Mouse (Mus musculus) layer of hippocampus, adult 9-10 months (tissue): ENCODE data around the gene H2-K1.

Experiments used
- DNase-seq: peaks from one replicate; pipeline ENCODE4 v3.0.0; 2022; ENCODE audit warnings: low spot score

The H2-K1 gene

GRCm38 (mm10) chr17:33982136-33982535 lies 18.0 kb downstream of the H2-K1 start:
- peak; percentile 29 for DNase-seq

- DNase-seq, result peak; percentile 92
Measured at GRCm38 (mm10) chr17:33981192-33981909, 18.8 kb downstream of the H2-K1 start.

- DNase-seq, result no peak
Measured at GRCm38 (mm10) chr17:33980181-33981035, 19.7 kb downstream of the H2-K1 start.

- DNase-seq, result no peak
Measured at GRCm38 (mm10) chr17:33979512-33980050, 20.6 kb downstream of the H2-K1 start.

- DNase-seq, result no peak
Measured at GRCm38 (mm10) chr17:33978631-33979031, 21.5 kb downstream of the H2-K1 start.

- no peak for DNase-seq
Measured at GRCm38 (mm10) chr17:33977861-33978557, 22.1 kb downstream of the H2-K1 start.

GRCm38 (mm10) chr17:33973572-33973971 lies 26.6 kb downstream of the H2-K1 start:
- DNase-seq, result no peak

GRCm38 (mm10) chr17:33972691-33973090 lies 27.5 kb downstream of the H2-K1 start:
- DNase-seq, result no peak

GRCm38 (mm10) chr17:33969394-33969793 lies 30.8 kb downstream of the H2-K1 start:
- DNase-seq, result no peak

- DNase-seq, result no peak
Measured at GRCm38 (mm10) chr17:33968927-33969326, 31.2 kb downstream of the H2-K1 start.

GRCm38 (mm10) chr17:33968489-33968888 lies 31.7 kb downstream of the H2-K1 start:
- no peak for DNase-seq

- no peak for DNase-seq
Measured at GRCm38 (mm10) chr17:33965846-33966550, 34.1 kb downstream of the H2-K1 start.

GRCm38 (mm10) chr17:33965082-33965845 lies 34.9 kb downstream of the H2-K1 start:
- DNase-seq, result no peak

- DNase-seq, result no peak
Measured at GRCm38 (mm10) chr17:33962876-33963275, 37.3 kb downstream of the H2-K1 start.

- no peak for DNase-seq
Measured at GRCm38 (mm10) chr17:33959948-33960347, 40.2 kb downstream of the H2-K1 start.

GRCm38 (mm10) chr17:33959135-33959534 lies 41.0 kb downstream of the H2-K1 start:
- DNase-seq, result no peak

GRCm38 (mm10) chr17:33958451-33958850 lies 41.7 kb downstream of the H2-K1 start:
- DNase-seq, result no peak

- DNase-seq, result no peak
Measured at GRCm38 (mm10) chr17:33957493-33957892, 42.7 kb downstream of the H2-K1 start.

- DNase-seq, result no peak
Measured at GRCm38 (mm10) chr17:33956336-33956735, 43.8 kb downstream of the H2-K1 start.

- peak; percentile 95 for DNase-seq
Measured at GRCm38 (mm10) chr17:33955555-33956214, 44.5 kb downstream of the H2-K1 start, which contains the start of the genes Vps52 and Rps18. Gene Vps52 (plus strand): TSS chr17:33955812. Gene Rps18 (minus strand): TSS chr17:33956001.
